12 mouse cellular contexts compared by ENCODE assay signal in the genomic region with DNA sequence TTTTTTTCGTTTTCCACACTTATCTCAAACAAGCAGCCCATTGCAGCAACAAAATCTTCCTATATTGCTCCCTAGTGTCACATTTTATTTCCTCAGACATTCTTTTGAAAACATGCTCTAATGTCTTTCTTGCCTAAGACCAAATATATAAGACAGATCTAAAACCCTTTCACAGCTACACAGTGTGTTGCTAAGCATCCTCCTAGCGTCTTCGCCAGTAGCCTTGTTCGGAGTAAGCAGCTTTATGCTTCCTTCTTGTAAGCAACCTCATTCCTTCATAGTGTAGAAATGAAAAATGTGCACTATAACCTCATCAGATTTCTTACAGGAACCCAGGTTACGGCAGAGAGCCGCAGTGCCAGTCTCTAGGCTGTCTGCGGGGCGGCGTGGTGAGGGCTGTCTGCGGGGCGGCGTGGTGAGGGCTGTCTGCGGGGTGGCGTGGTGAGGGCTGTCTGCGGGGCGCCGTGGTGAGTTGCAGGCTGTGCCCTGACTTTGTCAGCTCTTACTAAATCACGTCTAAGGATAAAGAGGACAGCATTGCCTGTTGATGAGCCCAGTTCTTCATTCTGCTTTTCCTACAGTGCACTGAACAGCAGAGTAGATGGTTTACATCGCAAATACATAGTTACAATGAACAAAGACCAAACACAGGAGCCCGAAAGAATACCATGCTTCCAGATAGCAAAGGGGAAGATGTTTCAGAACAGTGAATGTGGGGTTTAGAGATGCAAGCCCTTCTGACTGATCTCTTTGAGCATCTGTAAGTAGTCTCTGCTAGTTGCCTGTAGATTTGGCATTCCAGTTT. TPM values are rescaled to one million over a fixed set of nuclear protein-coding genes. Genes with fewer than 3 reads are reported as not detected.
DNase-seq lines count a peak whose midpoint lies in the region; ATAC-seq and TF ChIP-seq lines count a peak whose summit lies in the region.
"Had no signal": no experiment of that assay in that cellular context is flagged by ENCODE, and none has a peak within 500 bp of the region (broad histone marks: within the 10 kb centered on the region; RNA-seq: fewer than 3 reads in every experiment).

No protein-coding gene starts in this region.

- H3K9me3 ChIP-seq in embryonic facial prominence, embryonic 12.5 days = no peaks in the 10 kb centered on the region
- no peaks in the 10 kb centered on the region for H3K9me3 ChIP-seq in embryonic facial prominence, embryonic 10.5 days
- H3K9me3 ChIP-seq in kidney, embryonic 15.5 days (replicated peaks) = no peaks in the 10 kb centered on the region
- no peaks in the 10 kb centered on the region for H3K9me3 ChIP-seq in ES-E14 (ENCODE audit: control insufficient read depth, insufficient read depth, low read depth, low read length)
- no peaks in the 10 kb centered on the region for H3K9me3 ChIP-seq in midbrain, embryonic 13.5 days

- H3K4me2 ChIP-seq in embryonic facial prominence, embryonic 12.5 days (replicated peaks) = peak overlapping the region; percentile 17; the same call in 1 of the 2 replicates
- peak overlapping the region; percentile 41 for H3K4me2 ChIP-seq in kidney, embryonic 15.5 days
- peak overlapping the region; percentile 30 for H3K4me2 ChIP-seq in midbrain, embryonic 13.5 days (replicated peaks)

- DNase-seq in embryonic facial prominence, embryonic 10.5 days (ENCODE audit: low spot score) = no peak
- no peak for DNase-seq in kidney, adult 18-20 months
- DNase-seq in ES-E14 (ENCODE audit: low read depth, low spot score) = no peak
- DNase-seq in c-Kit-positive CD71-positive TER-119-positive erythroid progenitor cells, embryonic 14.5 days (ENCODE audit: low spot score) = no peak
- DNase-seq: adrenal gland, postnatal 25 days; heart, postnatal 4 days; lung, postnatal 14 days had no signal

- H3K27me3 ChIP-seq in embryonic facial prominence, embryonic 12.5 days = no peaks in the 10 kb centered on the region
- no peaks in the 10 kb centered on the region for H3K27me3 ChIP-seq in embryonic facial prominence, embryonic 10.5 days (replicated peaks; ENCODE audit: low read depth, poor library complexity, severe bottlenecking)
- no peaks in the 10 kb centered on the region for H3K27me3 ChIP-seq in kidney, embryonic 15.5 days
- no peaks in the 10 kb centered on the region for H3K27me3 ChIP-seq in midbrain, embryonic 13.5 days

- in situ Hi-C loops in ES-E14 (cut with MboI; ENCODE audit: low sequenced_read_pairs in 2 of 2, unreplicated experiment in 2 of 2) = no loop called here

- no peak overlapping the region for H3K9ac ChIP-seq in embryonic facial prominence, embryonic 12.5 days
- H3K9ac ChIP-seq in kidney, embryonic 15.5 days = no peak overlapping the region
- H3K9ac ChIP-seq in ES-E14 (ENCODE audit: insufficient read depth, low read depth, low read length, poor library complexity, severe bottlenecking) = 0 out of 2 replicates have a peak overlapping the region, but pooled peaks have one; percentile 1
- H3K9ac ChIP-seq in midbrain, embryonic 13.5 days (replicated peaks) = peak overlapping the region; percentile 34; the same call in 1 of the 2 replicates

- ATAC-seq in embryonic facial prominence, embryonic 12.5 days (ENCODE audit: insufficient number of reproducible peaks, insufficient read depth, low FRiP score, low TSS enrichment) = no peak
- ATAC-seq in kidney, embryonic 15.5 days (replicated peaks; ENCODE audit: low FRiP score) = no peak
- ATAC-seq in midbrain, embryonic 13.5 days = peak; percentile 70
- no peak for ATAC-seq in megakaryocyte, adult 5-6 weeks (ENCODE audit: poor library complexity, severe bottlenecking)

- H3K4me3 ChIP-seq in embryonic facial prominence, embryonic 12.5 days = no peak overlapping the region
- no peak overlapping the region for H3K4me3 ChIP-seq in embryonic facial prominence, embryonic 10.5 days
- H3K4me3 ChIP-seq in kidney, embryonic 15.5 days (replicated peaks) = no peak overlapping the region; the same call in 1 of the 2 replicates
- H3K4me3 ChIP-seq in ES-E14 (ENCODE audit: insufficient read depth in 1 of 2, low read depth in 1 of 2, low read length in 2 of 2, poor library complexity in 1 of 2, severe bottlenecking in 1 of 2) = peak overlapping the region in 1 of 2 experiments; percentile 27; a peak in 1 of 4 replicates
- H3K4me3 ChIP-seq in midbrain, embryonic 13.5 days (replicated peaks) = peak overlapping the region; percentile 7; the same call in 1 of the 2 replicates

- H3K36me3 ChIP-seq in embryonic facial prominence, embryonic 12.5 days = no peaks in the 10 kb centered on the region
- no peaks in the 10 kb centered on the region for H3K36me3 ChIP-seq in embryonic facial prominence, embryonic 10.5 days (replicated peaks)
- no peaks in the 10 kb centered on the region for H3K36me3 ChIP-seq in kidney, embryonic 15.5 days
- H3K36me3 ChIP-seq in ES-E14 (ENCODE audit: control insufficient read depth, insufficient read depth, low read length, poor library complexity, severe bottlenecking) = no peaks in the 10 kb centered on the region
- no peaks in the 10 kb centered on the region for H3K36me3 ChIP-seq in midbrain, embryonic 13.5 days

- H3K27ac ChIP-seq in embryonic facial prominence, embryonic 12.5 days = no peak overlapping the region
- no peak overlapping the region for H3K27ac ChIP-seq in embryonic facial prominence, embryonic 10.5 days (replicated peaks)
- H3K27ac ChIP-seq in kidney, embryonic 15.5 days = no peak overlapping the region
- no peak overlapping the region for H3K27ac ChIP-seq in ES-E14 (ENCODE audit: insufficient read depth, low read depth, low read length, poor library complexity, severe bottlenecking)
- H3K27ac ChIP-seq in midbrain, embryonic 13.5 days = peak overlapping the region; percentile 74

- no peaks in the 10 kb centered on the region for H3K4me1 ChIP-seq in embryonic facial prominence, embryonic 12.5 days
- H3K4me1 ChIP-seq in embryonic facial prominence, embryonic 10.5 days = no peaks in the 10 kb centered on the region
- no peaks in the 10 kb centered on the region for H3K4me1 ChIP-seq in kidney, embryonic 15.5 days
- no peaks in the 10 kb centered on the region for H3K4me1 ChIP-seq in ES-E14 (ENCODE audit: control insufficient read depth in 2 of 2, insufficient read depth in 2 of 2, low read length in 2 of 2, poor library complexity in 1 of 2)
- H3K4me1 ChIP-seq in midbrain, embryonic 13.5 days (replicated peaks) = peaks cover 20% of the 10 kb centered on the region

- 50% methylated on average over 20 of the region's 20 CpGs for WGBS in embryonic facial prominence, embryonic 12.5 days
- 56% methylated on average over 20 of the region's 20 CpGs for WGBS in embryonic facial prominence, embryonic 10.5 days
- 52% methylated on average over 20 of the region's 20 CpGs for WGBS in kidney, embryonic 15.5 days
- WGBS in midbrain, embryonic 13.5 days = 50% methylated on average over 20 of the region's 20 CpGs

TF ChIP-seq in ES-E14, 5 proteins besides CTCF, POLR2A, EP300 and RAD21:
- TF ChIP-seq HCFC1 (IDR thresholded peaks at IDR 0.05; ENCODE audit: borderline replicate concordance, insufficient read depth, low read length) = no peak
- no peak for TF ChIP-seq MAFK (IDR thresholded peaks at IDR 0.05; ENCODE audit: insufficient read depth, low read depth, low read length)
- no peak for TF ChIP-seq ZC3H11A (IDR thresholded peaks at IDR 0.05; ENCODE audit: borderline replicate concordance, low read depth, low read length)
- TF ChIP-seq CHD2 (IDR thresholded peaks at IDR 0.05; ENCODE audit: low read depth, low read length) = no peak

RNA-seq across cellular contexts. Expression of gene A730009L09Rik, which starts 43.4 kb away (rescaled TPM):
- not detected in 2 replicates for polyA plus RNA-seq in embryonic facial prominence, embryonic 12.5 days (2016; fragmentation: Nextera tagmentation; extraction: Ambion mirVana)
- polyA plus RNA-seq in embryonic facial prominence, embryonic 10.5 days (2016; fragmentation: Nextera tagmentation; extraction: Ambion mirVana) = not detected in 2 replicates
- polyA plus RNA-seq in kidney, embryonic 15.5 days (2015; fragmentation: Nextera tagmentation; extraction: Ambion mirVana) = not detected in 2 replicates
- not detected in 2 replicates for total RNA-seq in ES-E14 (2012; rRNA removed)
- 0.05 TPM in 1 of 2 replicates, not detected in the other for polyA plus RNA-seq in midbrain, embryonic 13.5 days (2015; fragmentation: Nextera tagmentation; extraction: Ambion mirVana)
- not detected in 2 replicates for total RNA-seq in megakaryocyte, adult 5-6 weeks (2015)
- not detected in 2 replicates for total RNA-seq in megakaryocyte, adult 5-6 weeks (2017)
- total RNA-seq: adrenal gland, postnatal 25 days; heart, postnatal 4 days had no signal
- polyA plus RNA-seq: limb, embryonic 11.5 days had no signal

Comparison
In these comparisons a context has a peak if more than half of its experiments do, and no peak if none do; other contexts are left out.
1. H3K9ac ChIP-seq: peak in ES-E14 (single experiment) and midbrain, embryonic 13.5 days (single experiment); none in embryonic facial prominence, embryonic 12.5 days (single experiment) and kidney, embryonic 15.5 days (single experiment).
2. Peak in every context shown above with its lines, with median percentiles within 50 percentile points of each other: H3K4me2 ChIP-seq.